Mouse (Mus musculus) MEL (cell line): ENCODE data around the gene Ankrd33b. TPM values are rescaled to one million over a fixed set of nuclear protein-coding genes. Genes with fewer than 3 reads are reported as not detected.

Source experiments
- DNase-seq: peaks from one replicate; pipeline ENCODE4 v3.0.0; 2011; ENCODE audit warnings: low read depth, low spot score
- H3K27ac ChIP-seq: 2 replicates; pipeline ENCODE4 v1.5.1; 2012; ENCODE audit warnings: low read depth, mild to moderate bottlenecking, control low read depth, low read length, moderate library complexity; ENCODE audit not compliant: control insufficient read depth
- H3K27me3 ChIP-seq, 2 experiments: fragments of 150-350 bp in 1 of 2; sonication (generic) in 1 of 2; 2 replicates each; pipeline ENCODE4 v1.6.1; 2012; ENCODE audit warnings: low read length in 2 of 2, mild to moderate bottlenecking in 2 of 2, improper control_type of control experiment in 1 of 2, moderate library complexity in 1 of 2; ENCODE audit not compliant: insufficient read depth in 2 of 2, control insufficient read depth in 1 of 2
- H3K36me3 ChIP-seq, 2 experiments: 2 replicates each; pipeline ENCODE4 v1.6.1; 2012 to 2014; ENCODE audit warnings: low read length in 2 of 2, improper control_type of control experiment in 1 of 2, inconsistent platforms in 1 of 2, mild to moderate bottlenecking in 1 of 2; ENCODE audit not compliant: insufficient read depth in 2 of 2, control insufficient read depth in 1 of 2
- H3K4me1 ChIP-seq, 2 experiments: fragments of 150-350 bp in 1 of 2; sonication (generic) in 1 of 2; 2 replicates each; pipeline ENCODE4 v1.6.1; 2012; ENCODE audit warnings: low read length in 2 of 2, improper control_type of control experiment in 1 of 2, mild to moderate bottlenecking in 1 of 2; ENCODE audit not compliant: insufficient read depth in 2 of 2, control insufficient read depth in 1 of 2
- H3K4me3 ChIP-seq, 2 experiments: fragments of 150-350 bp in 1 of 2; sonication (generic) in 1 of 2; 2 replicates each; pipeline ENCODE4 v1.5.1; 2012; ENCODE audit warnings: low read depth in 2 of 2, low read length in 2 of 2, mild to moderate bottlenecking in 2 of 2, moderate library complexity in 2 of 2, control low read depth in 1 of 2, improper control_type of control experiment in 1 of 2; ENCODE audit not compliant: control insufficient read depth in 1 of 2, insufficient read depth in 1 of 2
- H3K79me2 ChIP-seq: 2 replicates; pipeline ENCODE4 v1.6.1; 2012; ENCODE audit warnings: mild to moderate bottlenecking, low read length, moderate library complexity; ENCODE audit not compliant: control insufficient read depth, poor library complexity, insufficient read depth
- H3K9ac ChIP-seq: 2 replicates; pipeline ENCODE4 v1.6.1; 2012; ENCODE audit warnings: low read depth, mild to moderate bottlenecking, control low read depth, low read length, moderate library complexity; ENCODE audit not compliant: control insufficient read depth, poor library complexity, severe bottlenecking
- H3K9me3 ChIP-seq: fragments of 150-350 bp; sonication (generic); replicated peaks from 2 replicates; pipeline ENCODE4 v1.6.1; 2012; ENCODE audit warnings: mild to moderate bottlenecking, low read length, improper control_type of control experiment, moderate library complexity; ENCODE audit not compliant: insufficient read depth
- CHD1 ChIP-seq: IDR thresholded peaks from 2 replicates; pipeline ENCODE4 v1.6.1; 2012; ENCODE audit warnings: low read depth, mild to moderate bottlenecking, inconsistent platforms, low read length, improper control_type of control experiment
- CHD2 ChIP-seq: IDR thresholded peaks from 2 replicates; pipeline ENCODE4 v1.6.1; 2011; ENCODE audit warnings: low read length, improper control_type of control experiment
- CTCF ChIP-seq, 3 experiments: IDR thresholded peaks in 2 of 3; conservative IDR thresholded peaks in 1 of 3; 2 replicates each; pipeline ENCODE4 v1.5.1; 2011 to 2012; ENCODE audit warnings: low read length in 3 of 3, low read depth in 2 of 3, mild to moderate bottlenecking in 2 of 3, improper control_type of control experiment in 1 of 3, inconsistent platforms in 1 of 3, mixed read lengths in 1 of 3, moderate library complexity in 1 of 3; ENCODE audit not compliant: control insufficient read depth in 1 of 3, insufficient read depth in 1 of 3, poor library complexity in 1 of 3, severe bottlenecking in 1 of 3
- E2F4 ChIP-seq: IDR thresholded peaks from 2 replicates; pipeline ENCODE4 v1.6.1; 2011; ENCODE audit warnings: low read depth, low read length, improper control_type of control experiment, borderline replicate concordance
- ELF1 ChIP-seq: IDR thresholded peaks from 2 replicates; pipeline ENCODE4 v1.6.1; 2014; ENCODE audit warnings: low read depth, mild to moderate bottlenecking, inconsistent platforms, low read length, improper control_type of control experiment, moderate library complexity
- EP300 ChIP-seq, 2 experiments: IDR thresholded peaks; 2 replicates each; pipeline ENCODE4 v1.6.1; 2011; ENCODE audit warnings: improper control_type of control experiment in 2 of 2, low read length in 2 of 2, low read depth in 1 of 2, mild to moderate bottlenecking in 1 of 2
- ETS1 ChIP-seq: IDR thresholded peaks from 2 replicates; pipeline ENCODE4 v1.6.1; 2012; ENCODE audit warnings: low read depth, mild to moderate bottlenecking, inconsistent platforms, low read length, improper control_type of control experiment, moderate library complexity
- GABPA ChIP-seq: IDR thresholded peaks from 2 replicates; pipeline ENCODE4 v1.6.1; 2012; ENCODE audit warnings: low read depth, mild to moderate bottlenecking, inconsistent platforms, low read length, improper control_type of control experiment, moderate library complexity
- GATA1 ChIP-seq: IDR thresholded peaks from 2 replicates; pipeline ENCODE4 v1.6.1; 2011; ENCODE audit warnings: low read depth, low read length, improper control_type of control experiment
- HCFC1 ChIP-seq: IDR thresholded peaks from 2 replicates; pipeline ENCODE4 v1.6.1; 2012; ENCODE audit warnings: low read depth, mild to moderate bottlenecking, inconsistent platforms, low read length, improper control_type of control experiment, moderate library complexity
- JUND ChIP-seq: IDR thresholded peaks from 2 replicates; pipeline ENCODE4 v1.6.1; 2011; ENCODE audit warnings: low read depth, mild to moderate bottlenecking, improper control_type of control experiment, low read length
- KAT2A ChIP-seq: conservative IDR thresholded peaks from 2 replicates; pipeline ENCODE4 v1.6.1; 2012; ENCODE audit warnings: low read depth, low read length, improper control_type of control experiment, inconsistent platforms
- MAFK ChIP-seq: IDR thresholded peaks from 2 replicates; pipeline ENCODE4 v1.6.1; 2011; ENCODE audit warnings: low read depth, mild to moderate bottlenecking, low read length, improper control_type of control experiment, borderline replicate concordance
- MAX ChIP-seq: IDR thresholded peaks from 2 replicates; pipeline ENCODE4 v1.6.1; 2011; ENCODE audit warnings: low read length, improper control_type of control experiment
- MAZ ChIP-seq: IDR thresholded peaks from 2 replicates; pipeline ENCODE4 v1.6.1; 2012; ENCODE audit warnings: low read depth, mild to moderate bottlenecking, inconsistent platforms, low read length, improper control_type of control experiment
- MEF2A ChIP-seq: IDR thresholded peaks from 2 replicates; pipeline ENCODE4 v1.6.1; 2014; ENCODE audit warnings: low read depth, mild to moderate bottlenecking, inconsistent platforms, low read length, improper control_type of control experiment; ENCODE audit not compliant: poor library complexity, insufficient replicate concordance, severe bottlenecking; ENCODE audit errors: extremely low read depth
- MXI1 ChIP-seq: IDR thresholded peaks from 2 replicates; pipeline ENCODE4 v1.6.1; 2011; ENCODE audit warnings: mild to moderate bottlenecking, low read depth, low read length, improper control_type of control experiment
- MYB ChIP-seq: IDR thresholded peaks from 2 replicates; pipeline ENCODE4 v1.6.1; 2011; ENCODE audit warnings: mild to moderate bottlenecking, low read depth, low read length, improper control_type of control experiment
- MYC ChIP-seq: IDR thresholded peaks from 2 replicates; pipeline ENCODE4 v1.6.1; 2011; ENCODE audit warnings: low read depth, mild to moderate bottlenecking, low read length, improper control_type of control experiment, moderate library complexity
- NELFE ChIP-seq: IDR thresholded peaks from 2 replicates; pipeline ENCODE4 v1.6.1; 2011; ENCODE audit warnings: low read depth, low read length, improper control_type of control experiment
- POLR2A ChIP-seq, 2 experiments: IDR thresholded peaks; 2 replicates each; pipeline ENCODE4 v1.6.1; 2011 to 2012; ENCODE audit warnings: low read length in 2 of 2, mild to moderate bottlenecking in 2 of 2, control low read depth in 1 of 2, improper control_type of control experiment in 1 of 2, low read depth in 1 of 2, moderate library complexity in 1 of 2; ENCODE audit not compliant: control insufficient read depth in 1 of 2, insufficient read depth in 1 of 2, poor library complexity in 1 of 2
- POLR2AphosphoS2 ChIP-seq: IDR thresholded peaks from 2 replicates; pipeline ENCODE4 v1.6.1; 2011; ENCODE audit warnings: low read length, improper control_type of control experiment
- POLR2AphosphoS5 ChIP-seq: IDR thresholded peaks from 2 replicates; pipeline ENCODE4 v1.6.1; 2012; ENCODE audit warnings: low read depth, borderline replicate concordance, mild to moderate bottlenecking, inconsistent platforms, low read length, moderate library complexity, mixed read lengths
- RAD21 ChIP-seq: IDR thresholded peaks from 2 replicates; pipeline ENCODE4 v1.6.1; 2011; ENCODE audit warnings: mild to moderate bottlenecking, low read depth, low read length, improper control_type of control experiment
- RCOR1 ChIP-seq: IDR thresholded peaks from 2 replicates; pipeline ENCODE4 v1.6.1; 2012; ENCODE audit warnings: low read depth, mild to moderate bottlenecking, inconsistent platforms, low read length, improper control_type of control experiment
- SIN3A ChIP-seq: IDR thresholded peaks from 2 replicates; pipeline ENCODE4 v1.6.1; 2012; ENCODE audit warnings: low read length, improper control_type of control experiment, inconsistent platforms
- SMC3 ChIP-seq: IDR thresholded peaks from 2 replicates; pipeline ENCODE4 v1.6.1; 2011; ENCODE audit warnings: low read depth, low read length, improper control_type of control experiment
- TAL1 ChIP-seq: IDR thresholded peaks from 2 replicates; pipeline ENCODE4 v1.6.1; 2012; ENCODE audit warnings: mild to moderate bottlenecking, inconsistent platforms, low read length, moderate library complexity, mixed read lengths
- TBP ChIP-seq: IDR thresholded peaks from 2 replicates; pipeline ENCODE4 v1.8.0; 2011; ENCODE audit warnings: low read depth, low read length, improper control_type of control experiment
- TCF12 ChIP-seq: IDR thresholded peaks from 2 replicates; pipeline ENCODE4 v1.6.1; 2014; ENCODE audit warnings: low read depth, mild to moderate bottlenecking, inconsistent platforms, low read length, improper control_type of control experiment, moderate library complexity
- USF2 ChIP-seq, 2 experiments: IDR thresholded peaks; 2 replicates each; pipeline ENCODE4 v1.6.1; 2011 to 2012; ENCODE audit warnings: improper control_type of control experiment in 2 of 2, low read length in 2 of 2, borderline replicate concordance in 1 of 2, inconsistent platforms in 1 of 2, low read depth in 1 of 2, mild to moderate bottlenecking in 1 of 2; ENCODE audit not compliant: insufficient read depth in 1 of 2
- ZC3H11A ChIP-seq: IDR thresholded peaks from 2 replicates; pipeline ENCODE4 v1.6.1; 2012; ENCODE audit warnings: low read depth, mild to moderate bottlenecking, inconsistent platforms, low read length, improper control_type of control experiment
- ZKSCAN1 ChIP-seq: IDR thresholded peaks from 2 replicates; pipeline ENCODE4 v1.6.1; 2012; ENCODE audit warnings: low read depth, mild to moderate bottlenecking, inconsistent platforms, low read length, improper control_type of control experiment, moderate library complexity
- ZMIZ1 ChIP-seq: IDR thresholded peaks from 2 replicates; pipeline ENCODE4 v1.6.1; 2012; ENCODE audit warnings: low read depth, mild to moderate bottlenecking, inconsistent platforms, low read length, improper control_type of control experiment, moderate library complexity
- ZNF384 ChIP-seq: IDR thresholded peaks from 2 replicates; pipeline ENCODE4 v1.6.1; 2012; ENCODE audit warnings: low read depth, mild to moderate bottlenecking, inconsistent platforms, low read length, improper control_type of control experiment
- polyA plus RNA-seq, 2 experiments: library from polyadenylated mRNA; stranded (reverse) in 1 of 2; unstranded in 1 of 2; fragments of >175 nt in 1 of 2; fragments of >200 nt in 1 of 2; gene quantifications; 2 replicates each; pipeline versions ENCODE4 v1.2.1 to v1.2.4; 2012; ENCODE audit warnings: low replicate concordance in 2 of 2, low read depth in 1 of 2; ENCODE audit not compliant: insufficient read length in 2 of 2, insufficient read depth in 1 of 2, missing spikeins in 1 of 2
- total RNA-seq: library from RNA; depleted of rRNA; stranded (reverse); fragments of 300-350 nt; gene quantifications from 2 replicates; pipeline ENCODE4 v1.2.3, GENCODE M21; 2012

Ankrd33b gene
- total and polyA plus RNA-seq, 3 experiments = 11.1 to 16.1 TPM; not detected in 1

GRCm38 (mm10) chr15:31369125-31369612 is 1.6 kb upstream of the Ankrd33b start:
- Histone ChIP-seq H3K9ac (peak overlapping the region; percentile 68), H3K4me3 (peak overlapping the region; percentile 66 to 87), H3K79me2 (peaks cover 29% of the 10 kb centered on the region)

GRCm38 (mm10) chr15:31368556-31368955 is 1.0 kb upstream of the Ankrd33b start:
- TF ChIP-seq HCFC1 (no peak), MAFK (no peak), MAX (no peak), CTCF (IDR thresholded peaks at IDR 0.05 in 2 of 3, conservative IDR thresholded peaks at IDR 0.05 in 1 of 3; ENCODE audit: control insufficient read depth in 1 of 3, insufficient read depth in 1 of 3, low read depth in 2 of 3, low read length in 3 of 3, poor library complexity in 1 of 3, severe bottlenecking in 1 of 3) (no peak), RCOR1 (no peak), JUND (no peak), CHD2 (no peak), SMC3 (no peak), EP300 (IDR thresholded peaks at IDR 0.05; ENCODE audit: low read depth in 1 of 2, low read length in 2 of 2) (no peak), ZC3H11A (no peak), RAD21 (no peak)
- peak; percentile 54 for DNase-seq
- Histone ChIP-seq H3K9me3 (no peaks in the 10 kb centered on the region), H3K27me3 (no peaks in the 10 kb centered on the region), H3K79me2 (peaks cover 29% of the 10 kb centered on the region), H3K4me3 (peak overlapping the region; percentile 66 to 87), H3K36me3 (peaks cover 0 to 36% of the 10 kb centered on the region in 2 experiments; a peak in 2 of 4 replicates), H3K9ac (peak overlapping the region; percentile 68), H3K4me1 (peaks cover 3 to 45% of the 10 kb centered on the region in 2 experiments; a peak in 3 of 4 replicates), H3K27ac (peak overlapping the region; percentile 64; the same call in 1 of the 2 replicates)

More at GRCm38 (mm10) chr15:31369125-31369612, 1.6 kb upstream of the Ankrd33b start:
- H3K27ac ChIP-seq = peak overlapping the region; percentile 76
- H3K9me3 ChIP-seq = no peaks in the 10 kb centered on the region
- no peaks in the 10 kb centered on the region for H3K27me3 ChIP-seq
- peaks cover 0 to 36% of the 10 kb centered on the region in 2 experiments; a peak in 2 of 4 replicates for H3K36me3 ChIP-seq
- no peak for TF ChIP-seq MEF2A
- TF ChIP-seq MYC = peak; percentile 71; the same call in 1 of the 2 replicates
- TF ChIP-seq TAL1 = 0 out of 2 replicates have a peak, but pooled peaks have one; percentile 24
- no peak for TF ChIP-seq POLR2AphosphoS2
- no peak for TF ChIP-seq ZKSCAN1
- TF ChIP-seq CTCF (IDR thresholded peaks at IDR 0.05 in 2 of 3, conservative IDR thresholded peaks at IDR 0.05 in 1 of 3; ENCODE audit: control insufficient read depth in 1 of 3, insufficient read depth in 1 of 3, low read depth in 2 of 3, low read length in 3 of 3, poor library complexity in 1 of 3, severe bottlenecking in 1 of 3) = no peak
- peak; percentile 46 for TF ChIP-seq CHD2
- TF ChIP-seq E2F4 = no peak; the same call in 1 of the 2 replicates
- TF ChIP-seq TBP = peak; percentile 70
- TF ChIP-seq ETS1 = peak; percentile 83
- 0 out of 2 replicates have a peak, but pooled peaks have one; percentile 51 for TF ChIP-seq MAZ
- no peak; the same call in 1 of the 2 replicates for TF ChIP-seq MAX
- TF ChIP-seq RAD21 = no peak
- TF ChIP-seq EP300 (IDR thresholded peaks at IDR 0.05; ENCODE audit: low read depth in 1 of 2, low read length in 2 of 2) = peak; percentile 91 to 94
- peak; percentile 0; the same call in 1 of the 2 replicates for TF ChIP-seq ZC3H11A
- no peak for TF ChIP-seq ELF1
- peak; percentile 92 for TF ChIP-seq RCOR1
- TF ChIP-seq KAT2A = no peak
- TF ChIP-seq MXI1 = peak; percentile 63
- TF ChIP-seq POLR2AphosphoS5 = no peak
- no peak for TF ChIP-seq MAFK
- peak in 1 of 2 experiments; percentile 31; a peak in 1 of 4 replicates for TF ChIP-seq POLR2A (IDR thresholded peaks at IDR 0.05; ENCODE audit: control insufficient read depth in 1 of 2, insufficient read depth in 1 of 2, low read depth in 1 of 2, low read length in 2 of 2, poor library complexity in 1 of 2)
- no peak for TF ChIP-seq SMC3
- TF ChIP-seq TCF12 = peak; percentile 83
- TF ChIP-seq GATA1 = peak; percentile 96
- TF ChIP-seq HCFC1 = no peak; the same call in 1 of the 2 replicates
- TF ChIP-seq ZNF384 = 0 out of 2 replicates have a peak, but pooled peaks have one; percentile 17
- peak; percentile 81 for TF ChIP-seq SIN3A
- TF ChIP-seq JUND = no peak
- TF ChIP-seq CHD1 = no peak; the same call in 1 of the 2 replicates
- no peak for TF ChIP-seq GABPA
- TF ChIP-seq NELFE = no peak
- no peak for TF ChIP-seq USF2 (IDR thresholded peaks at IDR 0.05; ENCODE audit: borderline replicate concordance in 1 of 2, insufficient read depth in 1 of 2, low read depth in 1 of 2, low read length in 2 of 2)
- TF ChIP-seq ZMIZ1 = no peak
- TF ChIP-seq MYB = no peak
- peak; percentile 86 for DNase-seq
- H3K4me1 ChIP-seq = peaks cover 3 to 43% of the 10 kb centered on the region in 2 experiments; a peak in 3 of 4 replicates
